Mouse (Mus musculus): ENCODE measurements around the gene L3hypdh.

DNA sequence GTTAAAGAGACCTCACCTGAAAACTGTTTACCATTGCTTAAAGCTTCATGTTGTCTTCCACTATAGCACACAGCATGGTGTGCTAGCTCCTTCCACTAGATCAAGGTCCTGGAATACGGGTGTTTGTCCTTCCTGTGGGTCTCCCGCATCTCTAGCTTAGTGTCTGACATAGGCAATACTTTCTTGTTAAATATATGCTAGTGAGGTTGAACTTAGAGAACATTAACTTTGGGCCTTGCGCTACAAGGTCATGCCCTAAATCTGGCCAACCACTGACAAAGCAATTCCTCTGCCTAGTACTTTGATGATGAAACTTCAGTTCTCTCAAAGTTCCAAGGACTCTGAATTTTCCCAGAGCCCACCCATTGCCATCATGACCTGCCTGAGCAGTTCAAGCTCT is 7.0 kb downstream of the L3hypdh start:
- TF ChIP-seq EP300 (IDR thresholded peaks at IDR 0.05; ENCODE audit: low read length) (no peak), CHD1 (IDR thresholded peaks at IDR 0.05; ENCODE audit: low read depth, low read length) (no peak), CTCF (conservative IDR thresholded peaks at IDR 0.05 in 1 of 2, IDR thresholded peaks at IDR 0.05 in 1 of 2; ENCODE audit: low read depth in 2 of 2, low read length in 2 of 2) (no peak), E2F4 (IDR thresholded peaks at IDR 0.05; ENCODE audit: insufficient replicate concordance, low read depth, low read length) (no peak)
